Mouse (Mus musculus): Measurements from ENCODE around the gene Arhgap24. TPM values are rescaled to one million over a fixed set of nuclear protein-coding genes. Genes with fewer than 3 reads are reported as not detected.

Arhgap24 gene
- polyA plus RNA-seq, 2 experiments from 2014 or later = 1.1 to 1.6 TPM

DNA sequence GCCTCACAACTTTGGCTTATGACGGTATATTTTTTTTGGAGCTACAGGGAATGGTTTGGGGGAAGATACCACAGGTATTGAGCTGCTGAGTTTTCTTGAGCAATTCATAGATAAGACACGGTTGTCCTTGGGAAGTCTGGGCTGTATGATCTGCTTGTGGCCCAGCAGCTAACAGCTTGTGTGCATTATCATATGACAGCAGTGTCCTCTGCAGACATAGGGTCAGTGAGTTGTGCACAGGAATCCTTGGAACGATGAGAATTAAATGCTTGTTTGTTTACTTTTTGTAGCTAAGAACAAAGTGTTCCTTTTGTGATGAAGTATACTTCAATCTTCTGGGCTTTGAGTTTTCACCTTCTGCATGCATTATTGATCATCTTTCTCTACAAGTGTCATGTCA is 21.9 kb downstream of the Arhgap24 start:
- ATAC-seq = no peak

GRCm38 (mm10) chr5:102503868-102504267 is 22.7 kb downstream of the Arhgap24 start:
- ATAC-seq = no peak

DNA sequence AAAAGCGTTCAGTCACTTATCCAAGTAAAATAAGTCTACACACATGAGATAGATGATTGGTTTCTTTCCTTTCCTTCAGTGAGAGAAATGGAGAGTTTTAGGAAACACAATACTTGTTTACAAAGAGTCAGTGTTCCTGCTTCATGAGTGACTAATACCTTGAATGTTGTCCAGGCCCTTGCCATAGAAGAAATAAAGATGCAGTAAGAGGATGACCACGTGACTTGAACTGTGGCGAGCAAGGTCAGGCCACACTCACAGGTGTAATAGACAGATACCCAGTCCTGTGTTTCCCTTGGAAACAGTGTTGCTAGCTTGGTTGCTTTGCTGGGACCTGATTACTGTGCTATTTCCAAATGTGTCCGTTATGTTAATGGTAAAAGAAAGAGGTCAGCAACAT is 23.4 kb downstream of the Arhgap24 start:
- no peak for ATAC-seq

GRCm38 (mm10) chr5:102508162-102508561 is 27.0 kb downstream of the Arhgap24 start:
- ATAC-seq = no peak

- no peak for ATAC-seq
Observed at GRCm38 (mm10) chr5:102509381-102509780, 28.2 kb downstream of the Arhgap24 start.

GRCm38 (mm10) chr5:102511651-102512050 is 30.5 kb downstream of the Arhgap24 start:
- ATAC-seq = no peak

DNA sequence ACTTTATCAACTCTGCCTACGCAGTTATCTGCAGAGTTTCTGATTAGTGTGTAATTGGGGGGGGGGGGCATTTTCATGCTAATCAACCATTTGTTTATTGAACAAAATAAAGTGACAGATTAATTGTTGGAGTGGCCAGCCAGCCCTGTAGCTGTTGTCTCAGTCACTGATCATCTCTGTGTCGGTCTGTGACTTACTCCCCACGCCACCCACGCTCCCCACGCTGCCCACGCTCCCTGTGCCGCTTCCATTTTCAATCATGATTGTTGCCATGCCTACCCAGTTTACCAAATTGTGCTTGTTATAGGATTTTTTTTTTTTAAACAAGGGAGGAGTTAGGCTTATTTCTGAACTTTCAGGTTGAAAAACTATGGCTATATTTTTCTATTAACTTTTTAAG is 34.3 kb downstream of the Arhgap24 start:
- no peak for ATAC-seq

- ATAC-seq = no peak
Observed at GRCm38 (mm10) chr5:102520506-102520905, 39.3 kb downstream of the Arhgap24 start.

GRCm38 (mm10) chr5:102535311-102535710 is 54.1 kb downstream of the Arhgap24 start:
- no peak for ATAC-seq

DNA sequence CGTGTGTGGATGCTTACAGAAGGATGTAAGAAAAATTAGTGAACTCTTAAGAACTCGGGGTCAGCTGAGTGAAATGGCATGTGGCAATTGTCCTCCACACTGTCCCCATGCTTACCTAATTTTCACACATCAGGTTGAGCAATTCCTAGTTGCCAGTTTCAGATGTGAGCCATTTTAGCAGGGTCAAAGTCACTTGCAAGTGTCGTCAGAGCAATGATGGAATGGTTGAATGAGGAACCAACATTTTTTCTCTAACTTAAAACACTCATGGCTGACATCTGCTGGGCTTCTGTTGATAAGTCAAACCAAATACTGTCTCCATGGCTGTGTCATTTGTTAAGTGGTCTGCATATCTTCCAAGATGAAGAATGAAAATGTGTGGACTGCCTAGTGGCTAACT is 56.6 kb downstream of the Arhgap24 start:
- no peak for ATAC-seq

DNA sequence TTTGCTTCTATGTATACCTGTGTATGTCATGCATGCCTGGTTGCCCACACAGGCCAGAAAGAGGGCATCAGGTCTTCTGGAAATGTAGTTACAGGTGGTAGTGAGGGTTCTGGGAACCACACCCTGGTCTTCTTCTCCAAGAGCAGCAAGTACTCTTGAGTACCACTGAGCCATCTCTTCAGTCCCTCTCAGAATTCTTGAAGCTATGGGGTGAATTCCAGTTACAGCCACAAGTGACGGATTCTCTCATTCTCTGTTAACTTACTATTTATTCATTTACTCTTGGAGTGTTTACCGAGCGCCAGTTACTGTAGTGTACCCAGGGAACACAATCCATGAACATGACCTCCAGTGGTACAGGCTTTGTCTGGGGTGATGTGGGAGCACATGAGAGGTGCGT is 65.1 kb downstream of the Arhgap24 start:
- no peak for ATAC-seq

- no peak for ATAC-seq
Observed at GRCm38 (mm10) chr5:102547786-102548185, 66.6 kb downstream of the Arhgap24 start.

DNA sequence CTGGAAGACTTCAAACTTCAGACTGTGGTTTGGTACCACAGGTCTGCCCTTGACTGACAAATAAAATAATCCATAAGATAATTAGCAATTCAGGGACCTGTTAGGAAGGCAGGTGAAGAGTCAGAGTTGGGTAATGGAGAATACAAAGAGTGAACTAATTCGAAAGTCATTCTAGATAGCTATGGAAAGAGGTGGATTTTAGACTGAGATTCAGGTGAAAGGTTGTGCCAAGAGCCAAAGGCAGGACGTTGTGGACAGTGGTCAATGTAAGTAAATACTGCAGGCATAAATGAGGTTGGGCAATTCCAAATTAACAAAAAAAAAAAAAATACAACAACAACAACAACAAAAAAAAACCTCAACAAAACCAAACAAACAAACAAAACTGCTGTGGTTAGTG is 67.2 kb downstream of the Arhgap24 start:
- no peak for ATAC-seq

DNA sequence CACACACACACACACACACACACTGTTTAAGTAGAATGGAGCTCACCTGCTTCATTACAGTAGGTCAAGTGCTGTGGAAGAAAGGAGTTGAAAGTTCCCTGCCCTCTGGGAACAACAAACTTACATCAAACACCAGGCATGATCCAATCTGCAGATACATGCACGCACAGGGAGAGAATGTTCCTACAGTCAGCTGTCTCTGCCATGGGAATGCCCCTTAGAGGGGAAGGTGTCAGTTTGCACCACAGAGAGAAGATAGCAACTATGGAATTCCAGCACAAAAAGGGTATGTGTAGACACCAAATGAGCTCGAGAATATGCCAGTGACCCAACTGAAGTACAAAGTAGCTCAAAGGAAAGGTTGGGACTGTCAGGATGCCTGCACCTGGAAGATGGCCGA is 69.0 kb downstream of the Arhgap24 start:
- ATAC-seq = no peak

DNA sequence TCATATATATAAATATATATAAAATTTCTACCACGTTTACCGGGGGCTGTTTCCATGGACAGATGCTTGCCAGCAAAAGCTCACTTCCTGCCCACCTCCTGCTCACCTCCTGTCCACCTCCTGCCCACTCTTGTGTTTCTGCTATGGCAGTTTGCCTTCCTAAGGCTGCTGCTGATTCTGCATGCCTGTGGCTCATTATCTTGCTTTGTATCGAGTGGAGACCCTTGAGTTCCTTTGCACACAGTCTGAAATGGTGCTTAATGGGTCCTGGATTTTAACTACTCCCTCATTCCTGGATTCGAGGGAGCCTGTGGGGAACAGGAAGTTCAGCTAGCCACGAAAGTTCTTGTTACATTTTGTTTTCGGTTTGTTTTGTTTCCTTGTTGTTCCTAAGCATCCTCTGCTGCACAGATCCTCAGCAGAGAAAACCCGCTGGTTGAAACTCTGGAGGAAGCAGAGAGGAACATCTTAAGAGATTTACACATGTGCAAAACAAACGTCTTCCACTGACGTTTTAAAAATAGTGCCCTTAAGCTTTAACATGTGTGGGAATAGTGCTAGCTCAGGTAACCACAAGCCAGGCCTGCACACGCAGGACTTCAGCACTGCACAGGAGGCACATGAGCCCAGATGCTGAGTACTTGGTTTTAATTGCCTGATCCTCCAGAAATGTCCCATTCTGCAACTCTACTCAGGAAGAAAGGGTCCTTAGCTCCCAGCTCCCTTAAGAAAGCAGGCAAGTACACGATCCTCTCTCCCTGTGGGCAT is 69.9 kb downstream of the Arhgap24 start:
- ATAC-seq = no peak

DNA sequence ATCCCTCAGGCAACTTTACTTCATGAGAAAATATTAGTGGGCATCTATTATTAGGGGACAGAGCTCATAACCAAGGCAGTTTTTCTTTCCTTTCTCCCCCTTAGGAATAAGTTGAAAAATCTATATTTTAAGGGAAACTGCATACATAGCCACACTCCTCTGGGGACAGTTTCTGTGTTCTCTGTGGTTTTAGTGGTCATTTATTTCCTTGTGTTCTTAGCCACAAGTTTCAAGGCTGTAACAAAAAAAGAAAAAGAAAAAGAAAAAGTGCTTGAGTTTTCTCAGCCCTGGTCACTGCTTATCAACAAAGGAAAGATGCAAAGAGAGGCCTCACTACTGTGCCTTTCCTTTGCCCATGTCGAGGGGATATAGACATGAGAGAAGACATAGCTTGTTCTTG is 71.3 kb downstream of the Arhgap24 start:
- ATAC-seq = no peak

- ATAC-seq = no peak
Observed at GRCm38 (mm10) chr5:102555958-102556357, 74.8 kb downstream of the Arhgap24 start.

- ATAC-seq = no peak
Observed at GRCm38 (mm10) chr5:102560270-102560669, 79.1 kb downstream of the Arhgap24 start.

- no peak for ATAC-seq
Observed at GRCm38 (mm10) chr5:102563971-102564370, 82.8 kb downstream of the Arhgap24 start.

DNA sequence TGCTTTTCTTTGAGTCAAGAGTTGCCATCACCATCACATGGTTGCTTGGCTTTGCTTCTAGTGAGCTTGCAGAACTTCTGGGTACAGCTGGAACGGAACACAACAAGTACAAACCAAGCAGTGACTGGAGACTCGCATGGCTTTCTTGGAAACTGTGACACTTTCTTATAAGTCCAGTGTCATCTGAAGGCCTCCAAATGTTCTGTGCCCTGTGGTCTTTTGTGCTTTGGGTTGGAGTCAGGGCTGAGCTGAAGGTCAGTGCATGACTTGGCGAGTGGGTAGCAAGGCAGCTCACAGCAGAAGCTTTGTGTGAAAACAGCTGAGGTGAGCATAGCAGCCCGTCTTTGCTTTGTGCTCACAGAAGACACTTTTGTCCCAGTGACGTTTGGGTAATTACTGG is 87.6 kb downstream of the Arhgap24 start:
- no peak for ATAC-seq

DNA sequence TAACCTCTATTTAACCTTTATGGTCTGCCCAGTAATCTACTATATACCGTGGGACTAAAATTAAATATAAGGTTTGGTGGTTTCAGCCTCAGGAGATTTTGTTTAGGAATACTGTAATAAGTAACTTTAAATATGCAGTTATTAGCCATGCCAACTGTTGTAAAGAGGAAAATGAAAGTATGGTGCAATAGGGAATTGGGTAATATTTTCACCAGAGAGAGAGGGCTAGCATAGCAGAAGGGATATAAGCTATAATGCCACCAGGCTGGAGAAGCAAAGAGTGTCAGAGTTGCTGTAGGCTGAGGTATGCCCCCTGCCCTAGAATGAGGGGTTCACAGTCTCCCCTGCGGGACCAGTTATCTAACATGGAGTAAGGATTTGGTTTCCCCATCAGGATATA is 90.3 kb downstream of the Arhgap24 start:
- ATAC-seq = no peak

DNA sequence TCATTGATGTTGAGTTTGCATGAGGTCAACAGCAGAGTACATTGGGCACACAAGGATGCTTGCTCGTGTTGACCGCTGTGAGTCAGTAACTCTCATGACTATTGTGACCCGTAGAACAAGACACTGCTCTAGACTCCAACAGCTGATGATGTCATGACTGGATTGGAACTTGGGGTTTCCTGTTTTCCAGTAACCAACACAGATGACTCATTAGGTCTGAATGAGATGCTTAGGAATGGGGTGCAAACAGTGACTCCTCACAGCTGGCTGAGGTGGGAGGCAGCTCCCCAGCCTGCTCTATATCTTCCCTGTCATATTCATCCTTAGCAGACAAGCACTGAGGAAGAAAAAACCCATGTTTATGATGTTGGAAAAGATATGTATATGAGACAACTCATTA is 95.6 kb downstream of the Arhgap24 start:
- ATAC-seq = no peak

- no peak for ATAC-seq
Observed at GRCm38 (mm10) chr5:102577729-102578128, 96.5 kb downstream of the Arhgap24 start.

DNA sequence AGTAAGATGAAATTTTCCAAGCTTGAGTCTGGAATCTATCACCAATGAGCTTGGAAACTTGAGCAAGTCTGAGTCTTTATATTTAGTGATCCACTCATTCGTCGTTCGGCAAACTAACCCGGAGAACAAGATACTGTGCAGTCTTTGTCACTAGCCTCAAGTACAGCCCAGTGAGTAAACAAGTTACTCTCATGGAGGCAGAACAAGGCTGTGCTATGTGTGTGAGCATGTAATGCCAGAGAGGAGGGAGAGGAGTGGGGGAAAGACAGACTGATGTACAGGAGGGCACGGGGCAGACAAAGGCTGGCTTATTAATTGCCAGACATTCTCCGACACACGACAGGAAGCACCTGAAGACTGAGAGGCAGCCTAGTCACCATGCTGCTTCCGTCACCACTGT is 97.2 kb downstream of the Arhgap24 start:
- no peak for ATAC-seq

DNA sequence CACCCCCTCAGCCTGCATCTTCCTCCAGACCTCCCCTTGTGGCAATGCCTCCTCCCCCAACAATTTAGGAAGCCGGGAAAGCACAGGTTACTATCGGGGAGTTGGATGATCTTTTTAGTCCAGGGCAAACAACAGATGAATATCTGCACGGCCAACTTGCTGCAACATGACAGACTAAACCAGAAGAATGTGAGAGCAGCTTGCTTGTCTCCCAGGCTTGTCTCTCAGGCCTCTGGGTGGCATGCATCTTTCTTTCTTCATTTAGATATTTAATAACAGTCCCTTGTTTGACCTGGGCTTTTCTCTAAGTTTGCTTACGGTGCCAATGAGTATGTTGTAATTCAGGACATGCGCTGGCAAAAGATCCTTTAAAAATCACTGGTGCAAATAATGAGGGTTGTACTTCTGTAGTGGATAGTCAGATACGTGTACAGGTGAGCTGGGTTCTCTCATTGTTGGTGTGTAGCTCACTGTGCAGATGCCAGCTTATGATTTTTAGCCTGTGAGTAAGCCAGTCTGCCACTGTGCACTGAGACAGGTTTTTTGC is 101.7 kb downstream of the Arhgap24 start:
- no peak for ATAC-seq
